Mouse (Mus musculus) bone marrow macrophage, adult 2 months (primary cell): ENCODE data around the gene Flna. TPM values are rescaled to one million over a fixed set of nuclear protein-coding genes. Genes with fewer than 3 reads are reported as not detected.
A peak's percentile ranks its signal among the peaks of the same experiment; 100 is the strongest.
"Not testable (repeated sequence)": the region's sequence is repeated elsewhere in the genome, so short reads cannot be mapped to it uniquely, and the experiment has no call there.

Experiments used
- H3K27ac ChIP-seq: 2 replicates; pipeline ENCODE4 v1.5.1; 2012; ENCODE audit warnings: low read depth, low read length; ENCODE audit not compliant: insufficient read depth
- H3K4me1 ChIP-seq: 2 replicates; pipeline ENCODE4 v1.6.1; 2012; ENCODE audit warnings: low read length; ENCODE audit not compliant: control insufficient read depth, insufficient read depth
- H3K4me3 ChIP-seq: 2 replicates; pipeline ENCODE4 v1.5.1; 2012; ENCODE audit warnings: mild to moderate bottlenecking, low read length, moderate library complexity; ENCODE audit not compliant: insufficient read depth
- CTCF ChIP-seq: IDR thresholded peaks from 2 replicates; pipeline ENCODE4 v1.5.1; 2012; ENCODE audit warnings: low read depth, mild to moderate bottlenecking, low read length, moderate library complexity
- POLR2A ChIP-seq: IDR thresholded peaks from 2 replicates; pipeline ENCODE4 v1.6.1; 2012; ENCODE audit warnings: mild to moderate bottlenecking, low read depth, low read length, borderline replicate concordance
- polyA plus RNA-seq: library from polyadenylated mRNA; stranded (reverse); fragments of >200 nt; gene quantifications from 2 replicates; pipeline ENCODE4 v1.2.4, GENCODE M21; 2012; ENCODE audit not compliant: missing spikeins, insufficient read depth, insufficient read length

Flna gene
- polyA plus RNA-seq, 1 experiment = 442 TPM

DNA sequence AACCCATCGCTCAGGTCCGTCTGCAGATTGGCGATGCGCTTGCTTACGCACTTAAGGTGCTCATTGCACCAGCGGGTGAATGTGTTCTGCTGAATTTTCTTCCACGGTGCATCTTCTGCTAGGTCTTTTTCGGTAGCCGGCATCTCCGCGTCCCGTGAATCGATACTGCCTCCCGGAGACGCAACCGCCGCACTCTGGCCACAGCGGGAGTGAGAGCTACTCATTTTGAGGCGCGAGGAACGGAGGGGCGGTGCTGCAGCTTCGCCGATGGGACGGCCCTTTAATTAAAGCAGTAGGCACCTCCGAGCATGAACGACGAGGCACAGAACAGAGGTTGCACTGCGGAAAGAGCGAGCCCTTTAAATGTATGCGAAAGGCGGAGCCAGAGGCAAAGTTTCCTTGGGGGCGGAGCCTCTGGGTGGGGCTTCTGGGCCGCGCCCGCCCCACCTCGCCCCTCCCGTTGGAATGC lies 3.4 kb downstream of the Flna start:
- peak overlapping the region; percentile 73 for H3K27ac ChIP-seq
- TF ChIP-seq CTCF (no peak), POLR2A (peak; percentile 95)
- peak overlapping the region; percentile 67 for H3K4me3 ChIP-seq
- H3K4me1 ChIP-seq = peaks cover 32% of the 10 kb centered on the region

DNA sequence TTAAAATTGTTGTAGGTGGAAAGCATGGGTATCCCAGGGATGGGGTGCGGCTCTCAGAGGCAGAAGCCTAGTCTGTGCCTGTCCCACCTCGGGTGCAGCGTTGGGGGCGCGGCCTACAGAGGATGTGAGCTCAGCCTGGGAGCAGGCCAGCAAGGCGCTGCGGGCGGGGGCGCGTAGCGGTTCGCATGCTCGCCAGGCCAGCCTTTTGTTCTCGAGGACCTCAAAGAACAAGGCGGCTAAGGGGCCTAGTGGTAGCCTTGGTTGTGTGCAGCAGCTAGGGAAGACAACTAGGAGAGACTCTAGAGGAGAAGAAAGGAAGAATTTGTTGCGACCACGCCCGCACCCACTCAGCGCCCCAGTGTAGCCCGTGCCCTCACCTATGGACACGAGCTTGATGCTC lies 3.9 kb downstream of the Flna start:
- peak overlapping the region; percentile 73 for H3K27ac ChIP-seq
- TF ChIP-seq POLR2A (no peak), CTCF (no peak)
- H3K4me1 ChIP-seq = peaks cover 36% of the 10 kb centered on the region
- H3K4me3 ChIP-seq = peak overlapping the region; percentile 65

DNA sequence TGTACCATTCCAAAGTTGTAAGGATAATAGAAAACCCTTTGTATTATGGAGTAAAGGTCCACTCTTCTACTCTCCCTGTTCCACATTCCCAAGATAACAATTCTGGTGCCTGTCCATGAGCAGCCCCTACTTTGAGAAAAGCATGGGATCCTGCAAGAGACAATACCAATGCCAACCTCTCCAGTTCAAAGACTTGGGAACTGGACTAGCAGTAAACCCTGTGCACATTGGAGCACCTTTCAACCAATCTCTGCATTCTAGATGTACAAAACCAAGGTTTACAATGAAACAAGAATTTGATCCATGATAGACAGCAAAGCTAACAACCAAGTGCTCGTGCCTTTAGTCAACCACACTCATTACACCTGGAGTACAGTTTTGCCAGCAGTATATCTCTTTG lies 4.5 kb downstream of the Flna start:
- peak overlapping the region; percentile 65 for H3K4me3 ChIP-seq
- H3K4me1 ChIP-seq = peaks cover 34% of the 10 kb centered on the region
- peak overlapping the region; percentile 73 for H3K27ac ChIP-seq
- no peak for TF ChIP-seq POLR2A
- TF ChIP-seq CTCF = no peak

DNA sequence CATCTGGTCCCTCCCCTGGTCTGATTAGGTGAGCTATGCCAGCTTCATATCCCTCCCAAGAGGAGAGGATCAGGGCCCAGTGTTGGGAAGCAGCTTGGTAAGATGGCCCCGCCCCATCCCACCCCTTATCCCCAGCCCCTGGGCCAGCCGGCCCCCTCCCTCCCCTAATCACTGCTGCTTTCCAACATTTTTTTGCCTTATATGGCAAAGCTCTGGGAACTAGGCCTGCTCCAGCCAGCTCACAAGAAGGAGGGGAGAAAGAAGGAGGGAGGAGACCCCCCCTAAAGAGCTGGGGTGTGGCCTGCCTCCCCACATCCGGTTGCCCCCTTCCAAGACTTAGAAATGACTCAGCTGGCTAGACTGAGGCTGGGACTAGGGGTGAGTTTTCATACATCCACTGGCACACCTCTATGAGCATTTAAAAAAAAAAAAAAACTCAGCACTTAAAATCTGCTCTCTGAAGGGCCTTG lies 5.0 kb downstream of the Flna start:
- H3K4me3 ChIP-seq = peak overlapping the region; percentile 65
- no peak for TF ChIP-seq CTCF
- TF ChIP-seq POLR2A = no peak
- peak overlapping the region; percentile 96 for H3K27ac ChIP-seq
- peaks cover 32% of the 10 kb centered on the region for H3K4me1 ChIP-seq

DNA sequence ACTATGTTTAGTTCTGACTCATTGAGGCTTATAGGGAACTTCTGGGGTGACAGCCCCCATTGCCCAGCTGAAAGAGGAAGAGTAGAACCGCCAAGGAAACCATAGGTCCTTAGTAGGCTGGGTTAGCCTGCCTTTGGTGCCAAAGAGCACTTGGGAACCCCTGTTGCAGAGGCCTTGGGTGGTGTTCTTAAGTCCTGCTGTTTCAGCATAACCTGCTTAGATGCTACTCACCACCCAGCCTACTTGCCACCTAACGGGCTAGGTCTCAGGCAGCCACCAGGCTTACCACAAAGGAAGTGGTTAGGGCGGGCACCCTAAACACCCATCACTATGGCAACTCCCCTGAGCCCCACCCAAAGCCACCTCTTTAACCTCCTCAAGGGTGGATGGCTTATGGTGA lies 5.8 kb downstream of the Flna start:
- peaks cover 29% of the 10 kb centered on the region for H3K4me1 ChIP-seq
- TF ChIP-seq CTCF = no peak
- no peak for TF ChIP-seq POLR2A
- H3K4me3 ChIP-seq = peak overlapping the region; percentile 65; the same call in 1 of the 2 replicates
- H3K27ac ChIP-seq = peak overlapping the region; percentile 96

DNA sequence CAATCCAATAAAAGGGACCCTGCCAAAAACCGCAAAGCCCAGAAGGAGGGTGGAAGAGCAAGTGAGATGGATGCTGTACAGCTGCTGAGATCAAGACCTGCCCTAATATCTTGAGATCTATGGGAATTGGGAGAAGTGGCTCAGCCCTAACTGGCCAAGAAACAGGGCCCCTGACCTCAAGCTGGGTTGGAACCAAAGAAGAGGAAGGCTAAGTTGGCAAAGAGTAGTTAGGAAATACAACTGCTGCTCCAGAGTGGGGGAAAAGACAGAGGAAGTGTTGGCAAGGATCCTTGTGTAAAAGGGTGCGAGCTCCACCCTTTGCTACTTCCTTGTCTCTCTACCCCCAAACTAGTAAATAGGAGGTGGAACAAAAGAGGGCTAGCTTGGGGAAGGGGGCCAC lies 6.2 kb downstream of the Flna start:
- H3K4me3 ChIP-seq = peak overlapping the region; percentile 37; the same call in 1 of the 2 replicates
- TF ChIP-seq POLR2A (no peak), CTCF (no peak)
- peaks cover 29% of the 10 kb centered on the region for H3K4me1 ChIP-seq
- H3K27ac ChIP-seq = peak overlapping the region; percentile 96

DNA sequence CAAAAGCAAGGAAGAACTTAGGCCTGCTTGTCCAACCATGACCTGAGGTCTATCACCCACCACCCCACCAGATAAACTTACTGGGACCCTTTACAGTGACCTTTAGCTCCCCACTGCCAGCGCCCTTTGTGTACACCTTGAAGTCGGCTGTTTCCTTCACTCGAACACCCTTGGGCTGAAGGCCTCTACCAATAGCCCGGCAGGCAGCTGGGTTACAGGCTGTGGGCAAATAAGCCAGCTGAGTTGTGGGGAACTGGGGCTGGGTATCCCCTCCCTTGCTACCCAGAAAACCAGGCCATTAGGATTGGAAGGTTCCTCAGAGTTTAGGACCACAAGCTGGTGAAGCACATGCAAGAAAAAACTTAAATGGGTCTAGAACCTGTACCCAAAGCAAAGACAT lies 9.3 kb downstream of the Flna start:
- no peak overlapping the region for H3K27ac ChIP-seq
- peaks cover 25% of the 10 kb centered on the region for H3K4me1 ChIP-seq
- no peak overlapping the region for H3K4me3 ChIP-seq
- TF ChIP-seq POLR2A = no peak
- TF ChIP-seq CTCF = no peak

DNA sequence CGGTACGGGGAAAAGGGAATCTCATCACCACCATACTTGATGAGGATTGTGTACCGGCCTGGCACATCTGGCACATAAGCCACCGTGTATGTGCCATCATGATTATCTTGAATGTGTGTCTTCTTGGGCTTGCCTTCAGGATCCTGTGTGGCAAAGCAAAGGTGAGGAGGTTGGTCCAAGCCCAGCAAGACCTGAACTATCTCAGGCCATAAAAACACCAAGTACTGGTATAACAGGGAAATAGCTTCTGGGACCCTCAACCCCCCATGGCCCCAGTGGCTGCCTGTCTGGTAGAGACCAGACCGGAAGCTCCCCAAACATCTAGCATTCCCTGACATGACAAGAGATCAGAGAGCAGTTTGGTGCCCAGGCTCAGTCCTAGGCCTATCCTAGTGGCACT lies 16.4 kb downstream of the Flna start:
- no peak overlapping the region for H3K4me3 ChIP-seq
- no peak overlapping the region for H3K27ac ChIP-seq
- TF ChIP-seq CTCF (no peak), POLR2A (no peak)
- no peaks in the 10 kb centered on the region for H3K4me1 ChIP-seq

DNA sequence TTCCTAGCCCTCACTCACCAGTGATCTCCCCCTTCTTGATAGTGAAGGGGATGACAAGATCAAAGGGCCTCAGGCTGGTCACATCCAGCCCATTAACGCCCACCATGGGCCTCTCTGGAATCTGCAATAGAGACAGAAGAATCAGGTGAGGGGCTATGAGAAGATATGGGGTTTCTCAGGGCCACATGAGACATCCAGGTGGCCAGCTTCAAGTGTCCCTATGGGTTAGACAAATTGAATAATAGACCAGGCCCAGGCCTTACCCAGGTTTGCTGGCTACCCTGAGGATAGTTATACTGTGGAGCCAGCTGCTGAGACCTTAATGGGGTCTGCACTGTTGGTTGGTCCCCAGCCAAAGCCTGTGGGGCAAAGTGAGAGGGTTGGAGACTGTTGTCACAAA lies 19.6 kb downstream of the Flna start:
- TF ChIP-seq POLR2A = no peak
- TF ChIP-seq CTCF = no peak
- Histone ChIP-seq H3K4me1 (no peaks in the 10 kb centered on the region), H3K4me3 (no peak overlapping the region), H3K27ac (no peak overlapping the region)

DNA sequence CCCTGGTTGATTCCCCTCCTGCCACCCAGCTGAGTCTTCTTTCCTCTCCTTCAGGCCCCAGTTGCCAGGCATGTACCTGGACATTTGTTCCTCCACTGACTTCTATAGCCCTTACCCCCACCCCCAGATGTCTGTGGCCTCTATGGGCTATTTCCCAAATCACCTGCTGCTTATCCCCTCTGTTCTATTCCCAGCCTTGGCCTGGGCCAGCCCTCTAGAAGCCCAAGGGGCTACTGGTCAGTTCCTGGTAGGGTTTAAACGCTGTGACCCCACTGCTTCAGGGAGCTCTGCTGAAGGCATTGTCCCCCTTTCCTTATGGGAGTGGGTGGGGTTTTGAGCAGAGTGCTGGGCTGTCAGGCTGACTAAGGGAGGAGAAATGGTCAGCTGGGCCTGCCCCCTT lies 29.5 kb downstream of the Flna start:
- not testable (repeated sequence) for H3K27ac ChIP-seq, H3K4me1 ChIP-seq, H3K4me3 ChIP-seq

DNA sequence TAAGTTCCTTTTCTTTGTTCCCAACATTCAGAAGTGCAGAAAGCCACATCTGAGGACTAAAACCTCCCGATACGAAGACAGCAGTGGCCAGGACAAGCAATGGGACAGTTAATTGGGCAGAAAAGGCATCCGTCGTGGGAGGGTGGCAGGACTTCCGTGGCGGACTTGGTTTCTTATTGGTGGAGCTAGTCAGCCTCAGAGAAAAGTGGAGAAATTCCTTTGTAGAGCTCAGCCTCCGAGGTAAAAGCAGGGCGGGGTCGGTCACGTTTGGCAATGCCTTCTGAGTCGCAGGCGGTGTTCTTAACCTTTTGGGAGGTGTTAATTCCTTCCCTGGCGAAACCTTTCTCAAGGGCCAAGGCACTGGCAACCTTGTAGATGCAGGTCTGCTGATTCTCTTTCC lies 30.2 kb downstream of the Flna start:
- Histone ChIP-seq H3K27ac (no peak overlapping the region), H3K4me1 (no peaks in the 10 kb centered on the region), H3K4me3 (no peak overlapping the region)
- no peak for TF ChIP-seq POLR2A
- no peak for TF ChIP-seq CTCF
